ENCODE assay signal across 9 mouse cellular contexts in genomic region chr7:112217208-112217607, GRCm38 (mm10). TPM values are rescaled to one million over a fixed set of nuclear protein-coding genes. Genes with fewer than 3 reads are reported as not detected.
DNase-seq lines count a peak whose midpoint lies in the region; ATAC-seq and TF ChIP-seq lines count a peak whose summit lies in the region.
"Had no signal": no experiment of that assay in that cellular context is flagged by ENCODE, and none has a peak within 500 bp of the region (broad histone marks: within the 10 kb centered on the region; RNA-seq: fewer than 3 reads in every experiment).

No protein-coding gene starts in this region.

- H3K4me2 ChIP-seq in lung, embryonic 16.5 days (ENCODE audit: low read depth, low read length): 0 out of 2 replicates have a peak overlapping the region, but pooled peaks have one; percentile 4
- H3K4me2 ChIP-seq in hindbrain, postnatal 0 days (ENCODE audit: low read depth, low read length): no peak overlapping the region
- no peak overlapping the region for H3K4me2 ChIP-seq in forebrain, embryonic 14.5 days (ENCODE audit: low read length)
- H3K4me2 ChIP-seq: hindbrain, embryonic 15.5 days had no signal

- H3K27me3 ChIP-seq in lung, embryonic 16.5 days (ENCODE audit: control insufficient read depth, insufficient read depth, low read depth, low read length): no peaks in the 10 kb centered on the region
- no peaks in the 10 kb centered on the region for H3K27me3 ChIP-seq in hindbrain, postnatal 0 days (ENCODE audit: insufficient read depth, low read length)
- no peaks in the 10 kb centered on the region for H3K27me3 ChIP-seq in forebrain, embryonic 14.5 days (replicated peaks; ENCODE audit: control insufficient read depth, insufficient read depth, low read length)
- H3K27me3 ChIP-seq: hindbrain, embryonic 15.5 days had no signal

- no peak overlapping the region for H3K9ac ChIP-seq in lung, embryonic 16.5 days (ENCODE audit: low read length)
- H3K9ac ChIP-seq in hindbrain, postnatal 0 days (replicated peaks; ENCODE audit: low read length): no peak overlapping the region
- H3K9ac ChIP-seq in forebrain, embryonic 14.5 days (ENCODE audit: low read length): no peak overlapping the region
- H3K9ac ChIP-seq: hindbrain, embryonic 15.5 days had no signal

- no peak overlapping the region; the same call in 1 of the 2 replicates for H3K27ac ChIP-seq in lung, embryonic 16.5 days (ENCODE audit: low read length)
- no peak overlapping the region for H3K27ac ChIP-seq in hindbrain, postnatal 0 days
- H3K27ac ChIP-seq in forebrain, embryonic 14.5 days (ENCODE audit: low read depth, low read length): no peak overlapping the region
- H3K27ac ChIP-seq: hindbrain, embryonic 15.5 days had no signal

- ATAC-seq in common myeloid progenitor, adult 5-6 weeks (replicated peaks; ENCODE audit: low read depth, poor library complexity, severe bottlenecking): peak; percentile 66
- no peak for ATAC-seq in lung, embryonic 16.5 days (ENCODE audit: low read depth)
- ATAC-seq in hindbrain, postnatal 0 days: no peak
- no peak for ATAC-seq in forebrain, embryonic 14.5 days

- WGBS in lung, embryonic 16.5 days: 15% methylated on average over 6 of the region's 6 CpGs
- 66% methylated on average over 6 of the region's 6 CpGs for WGBS in hindbrain, postnatal 0 days
- WGBS in forebrain, embryonic 14.5 days: 64% methylated on average over 6 of the region's 6 CpGs

- no peak for TF ChIP-seq CTCF in hindbrain, postnatal 0 days (IDR thresholded peaks at IDR 0.05; ENCODE audit: low read depth)

- H3K4me1 ChIP-seq in lung, embryonic 16.5 days (replicated peaks; ENCODE audit: control insufficient read depth, insufficient read depth, low read length): peaks cover 27% of the 10 kb centered on the region
- H3K4me1 ChIP-seq in hindbrain, postnatal 0 days (ENCODE audit: insufficient read depth, low read length): peaks cover 11% of the 10 kb centered on the region; the same call in 1 of the 2 replicates
- peaks cover 2% of the 10 kb centered on the region; the same call in 1 of the 2 replicates for H3K4me1 ChIP-seq in forebrain, embryonic 14.5 days (ENCODE audit: control insufficient read depth, insufficient read depth, low read length)

- no peaks in the 10 kb centered on the region for H3K36me3 ChIP-seq in lung, embryonic 16.5 days (ENCODE audit: control insufficient read depth, insufficient read depth, low read length)
- H3K36me3 ChIP-seq in hindbrain, postnatal 0 days (ENCODE audit: insufficient read depth, low read length): no peaks in the 10 kb centered on the region
- no peaks in the 10 kb centered on the region for H3K36me3 ChIP-seq in forebrain, embryonic 14.5 days (ENCODE audit: control insufficient read depth, insufficient read depth, low read length)
- H3K36me3 ChIP-seq: hindbrain, embryonic 15.5 days had no signal

- peak; percentile 36 for DNase-seq in R1 (ENCODE audit: low read depth, low spot score)
- peak; percentile 53 for DNase-seq in kidney, adult 11 months
- no peak for DNase-seq in hindbrain, postnatal 0 days (ENCODE audit: low spot score)
- no peak for DNase-seq in forebrain, embryonic 14.5 days (ENCODE audit: low spot score)
- no peak for DNase-seq in Muller cell, postnatal 12 days (ENCODE audit: inconsistent ontology term)
- no peak for DNase-seq in right cerebral cortex, postnatal 4 days

- H3K4me3 ChIP-seq in lung, embryonic 16.5 days (ENCODE audit: low read length): no peak overlapping the region
- H3K4me3 ChIP-seq in hindbrain, postnatal 0 days (ENCODE audit: low read length): no peak overlapping the region
- no peak overlapping the region for H3K4me3 ChIP-seq in forebrain, embryonic 14.5 days (ENCODE audit: low read depth, low read length)
- H3K4me3 ChIP-seq: hindbrain, embryonic 15.5 days had no signal

- H3K9me3 ChIP-seq in lung, embryonic 16.5 days (ENCODE audit: control insufficient read depth, low read length): no peaks in the 10 kb centered on the region
- H3K9me3 ChIP-seq in hindbrain, postnatal 0 days (ENCODE audit: low read length): peaks cover 2% of the 10 kb centered on the region; the same call in 1 of the 2 replicates
- no peaks in the 10 kb centered on the region for H3K9me3 ChIP-seq in forebrain, embryonic 14.5 days (replicated peaks; ENCODE audit: control insufficient read depth, low read length)
- H3K9me3 ChIP-seq: hindbrain, embryonic 15.5 days had no signal

RNA-seq across cellular contexts. Expression of gene Mical2, which starts 8.4 kb away (rescaled TPM):
- total RNA-seq in common myeloid progenitor, adult 5-6 weeks (2017): 1.6 and 2.2 TPM in 2 replicates
- 27.3 and 27.6 TPM in 2 replicates for polyA plus RNA-seq in lung, embryonic 16.5 days (2015; fragmentation: Nextera tagmentation; extraction: Ambion mirVana)
- 12.8 and 16.5 TPM in 2 replicates for total RNA-seq in hindbrain, postnatal 0 days (2014; rRNA removed)
- 6.4 and 6.5 TPM in 2 replicates for polyA plus RNA-seq in hindbrain, postnatal 0 days (2015; fragmentation: Nextera tagmentation; extraction: Ambion mirVana)
- polyA plus RNA-seq in forebrain, embryonic 14.5 days (2014; fragmentation: Nextera tagmentation; extraction: Ambion mirVana): 2.6 and 6.2 TPM in 2 replicates

RNA-seq across cellular contexts. Expression of gene Dkk3, which starts 58.4 kb away (rescaled TPM):
- 0.27 TPM in 1 of 2 replicates, not detected in the other for total RNA-seq in common myeloid progenitor, adult 5-6 weeks (2017)
- polyA plus RNA-seq in lung, embryonic 16.5 days (2015; fragmentation: Nextera tagmentation; extraction: Ambion mirVana): 45.5 and 48.2 TPM in 2 replicates
- 33.2 and 42.0 TPM in 2 replicates for total RNA-seq in hindbrain, postnatal 0 days (2014; rRNA removed)
- 48.2 and 49.6 TPM in 2 replicates for polyA plus RNA-seq in hindbrain, postnatal 0 days (2015; fragmentation: Nextera tagmentation; extraction: Ambion mirVana)
- 22.9 and 24.7 TPM in 2 replicates for polyA plus RNA-seq in forebrain, embryonic 14.5 days (2014; fragmentation: Nextera tagmentation; extraction: Ambion mirVana)

Comparison
In these comparisons a context has a peak if more than half of its experiments do, and no peak if none do; other contexts are left out.
1. DNase-seq: peak in R1 (single experiment) and kidney, adult 11 months (single experiment); none in hindbrain, postnatal 0 days (single experiment), forebrain, embryonic 14.5 days (single experiment), Muller cell, postnatal 12 days (single experiment) and right cerebral cortex, postnatal 4 days (single experiment).